Mouse (Mus musculus) Patski (cell line): ENCODE measurements around the gene Cyp2d11. TPM values are rescaled to one million over a fixed set of nuclear protein-coding genes. Genes with fewer than 3 reads are reported as not detected.
"Not testable (repeated sequence)": the region's sequence is repeated elsewhere in the genome, so short reads cannot be mapped to it uniquely, and the experiment has no call there.

Experiments used
- ATAC-seq: fragments of 100-300 bp; one replicate; pipeline ENCODE4 v1.8.0; 2021
- CTCF ChIA-PET: fragments of 350-600 bp; sonication (Branson Sonifier 250); formaldehyde crosslinking; loops from one replicate; lab custom pipeline; 2022; ENCODE audit warnings: inconsistent platforms; lab: Charles Lee
- POLR2A ChIA-PET: fragments of 350-600 bp; sonication (Branson Sonifier 250); formaldehyde crosslinking; loops from one replicate; lab custom pipeline; 2022; ENCODE audit warnings: antibody characterized with exemption, inconsistent platforms; lab: Charles Lee
- DNase-seq: peaks from one replicate; pipeline ENCODE4 v3.0.0-alpha.2; 2011; ENCODE audit warnings: low read depth, low spot score
- H3K27me3 ChIP-seq: fragments of 371-371 bp; one replicate; pipeline ENCODE4 v1.5.1; 2021
- CTCF ChIP-seq: fragments of 100-300 bp; IDR thresholded peaks from one replicate; pipeline ENCODE4 v1.5.1; 2021
- in situ Hi-C: fragments of 300-500 bp; cut with MboI; formaldehyde crosslinking; loops from 3 replicates; pipeline ENCODE4 v1.11.1; 2018; ENCODE audit warnings: low pct_unique_long_range_greater_than_20kb, mixed read lengths
- polyA plus RNA-seq: library from polyadenylated mRNA; unstranded; gene quantifications from one replicate; pipeline ENCODE4 v1.2.3, GENCODE M21; 2021

The Cyp2d11 gene
- polyA plus RNA-seq, 1 experiment from 2014 or later, result not detected

DNA sequence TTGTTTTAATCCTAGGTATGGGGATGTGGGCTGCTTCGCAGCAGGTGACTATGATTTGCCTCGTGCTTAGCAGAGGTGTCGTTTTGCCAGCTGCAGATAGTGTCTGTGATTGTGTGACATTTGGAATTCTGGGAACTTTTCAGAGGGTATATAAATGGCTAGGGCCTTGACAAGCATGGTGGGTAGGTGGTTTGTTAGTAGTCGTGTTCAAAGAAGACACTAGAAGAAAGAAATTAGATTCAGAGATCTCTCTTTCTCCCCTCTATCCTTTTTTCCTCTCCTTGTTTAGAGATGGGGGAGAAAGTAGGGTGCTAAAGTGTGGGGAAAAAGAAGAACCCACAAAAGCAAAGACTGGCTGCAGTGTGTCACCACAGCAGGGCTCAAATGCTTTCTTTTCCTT is 25.7 kb downstream of the Cyp2d11 start:
- DNase-seq (no peak), ATAC-seq (no peak)
- in situ Hi-C loops, result no loop called here
- no peak for TF ChIP-seq CTCF
- ChIA-PET CTCF (no interaction called here), POLR2A (no interaction called here)
- H3K27me3 ChIP-seq, result no peaks in the 10 kb centered on the region

GRCm38 (mm10) chr15:82364561-82364960 is 29.3 kb downstream of the Cyp2d11 start:
- CTCF ChIA-PET, ATAC-seq, in situ Hi-C loops, H3K27me3 ChIP-seq, DNase-seq, POLR2A ChIA-PET: not testable (repeated sequence)

DNA sequence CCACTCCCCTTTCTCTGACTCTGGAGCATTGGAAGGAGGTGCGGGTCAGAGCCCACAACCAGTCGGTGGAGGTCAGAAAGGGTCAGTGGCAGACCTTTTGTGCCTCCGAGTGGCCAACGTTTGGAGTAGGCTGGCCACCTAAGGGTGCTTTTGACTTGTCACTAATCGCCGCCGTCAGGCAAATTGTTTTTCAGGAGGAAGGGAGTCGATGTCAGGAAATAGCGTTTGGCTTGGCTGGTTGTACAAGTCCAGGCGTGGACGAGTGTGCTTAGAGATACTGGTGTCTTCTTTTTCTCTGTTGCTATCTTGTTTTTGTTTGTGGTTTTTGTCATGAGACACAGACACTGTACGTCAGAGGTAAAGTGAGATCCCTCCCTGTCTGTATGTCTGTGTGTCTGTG is 30.0 kb downstream of the Cyp2d11 start:
- POLR2A ChIA-PET, in situ Hi-C loops, H3K27me3 ChIP-seq, DNase-seq, ATAC-seq, CTCF ChIA-PET: not testable (repeated sequence)

GRCm38 (mm10) chr15:82362234-82362633 is 31.6 kb downstream of the Cyp2d11 start:
- ChIA-PET CTCF (no interaction called here), POLR2A (no interaction called here)
- H3K27me3 ChIP-seq, result no peaks in the 10 kb centered on the region
- ATAC-seq (no peak), DNase-seq (no peak)
- TF ChIP-seq CTCF, result no peak
- in situ Hi-C loops, result no loop called here

- DNase-seq (no peak), ATAC-seq (no peak)
- TF ChIP-seq CTCF, result peak; percentile 34
- in situ Hi-C loops, result no loop called here
- POLR2A ChIA-PET, result no interaction called here
- CTCF ChIA-PET, result interaction anchor here (1.5 kb wide), 1 partner anchor 56 kb away, joined by 4 read pairs; no protein-coding TSS in a partner anchor
- no peaks in the 10 kb centered on the region for H3K27me3 ChIP-seq
Measured at GRCm38 (mm10) chr15:82361459-82362018, 32.3 kb downstream of the Cyp2d11 start.

DNA sequence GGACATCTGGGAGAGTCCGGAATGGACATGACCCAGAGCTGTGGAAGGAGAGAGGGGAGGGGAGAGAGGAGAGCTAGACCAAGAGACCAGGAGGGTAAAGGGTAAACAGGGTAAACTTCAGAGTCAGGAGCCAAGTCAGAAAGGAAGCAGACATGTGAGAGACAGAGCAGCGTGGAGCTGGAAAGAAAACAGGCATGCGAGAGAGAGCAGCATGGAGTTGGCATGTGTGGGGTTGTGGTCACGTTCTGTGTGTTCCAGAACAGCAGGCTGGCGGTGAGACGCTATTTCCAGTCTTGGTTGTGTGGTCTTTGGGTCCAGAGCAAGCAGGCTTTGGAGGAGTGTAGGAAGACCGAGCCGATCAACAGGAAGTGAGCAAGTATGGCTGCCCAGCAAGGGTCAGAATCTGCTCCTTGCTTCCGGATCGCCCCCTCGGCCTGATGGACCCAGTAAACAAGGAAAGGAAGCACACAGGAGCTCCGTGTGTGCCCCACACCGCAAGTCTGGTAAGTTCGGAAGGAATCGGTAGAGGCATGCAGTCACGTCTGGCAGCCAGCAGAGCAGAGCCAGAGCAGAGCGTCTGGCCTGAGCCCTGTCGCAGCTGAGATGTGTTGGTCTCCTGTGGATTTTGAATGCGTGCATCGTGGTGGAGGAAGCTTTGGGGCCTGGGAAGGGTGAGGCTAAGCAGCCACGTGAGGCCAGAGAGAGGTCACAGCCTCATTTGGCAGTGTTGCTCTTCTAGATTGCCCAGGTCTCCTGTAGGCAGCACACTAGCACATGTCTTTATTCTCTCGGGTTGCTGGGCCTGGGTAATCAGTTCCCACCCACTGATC is 35.2 kb downstream of the Cyp2d11 start:
- ATAC-seq (no peak), DNase-seq (no peak)
- H3K27me3 ChIP-seq, result no peaks in the 10 kb centered on the region
- no peak for TF ChIP-seq CTCF
- CTCF ChIA-PET, result interaction anchor here (1.1 kb wide), 1 partner anchor 11 kb away, joined by 3 read pairs; no protein-coding TSS in a partner anchor
- POLR2A ChIA-PET, result interaction anchor here (0.6 kb wide), 1 partner anchor 629 kb away, joined by 3 read pairs; the partner anchor contains the start of gene Tcf20
- in situ Hi-C loops, result no loop called here

GRCm38 (mm10) chr15:82354126-82354945 is 39.5 kb downstream of the Cyp2d11 start, which contains the start of gene Ndufa6:
Ndufa6 (minus strand) TSS chr15:82354322.
- peak; percentile 97 for ATAC-seq
- POLR2A ChIA-PET, result interaction anchor here (1.0 kb wide), 1 partner anchor 9 kb away, joined by 3 read pairs; no protein-coding TSS in a partner anchor
- H3K27me3 ChIP-seq, result no peaks in the 10 kb centered on the region
- in situ Hi-C loops, result no loop called here
- no peak for TF ChIP-seq CTCF
- CTCF ChIA-PET, result interaction anchor here (2.4 kb wide), 1 partner anchor 16 kb away, joined by 5 read pairs; the partner anchor contains the start of genes Naga, Pheta2 and Smdt1
- peak; percentile 96 for DNase-seq

DNA sequence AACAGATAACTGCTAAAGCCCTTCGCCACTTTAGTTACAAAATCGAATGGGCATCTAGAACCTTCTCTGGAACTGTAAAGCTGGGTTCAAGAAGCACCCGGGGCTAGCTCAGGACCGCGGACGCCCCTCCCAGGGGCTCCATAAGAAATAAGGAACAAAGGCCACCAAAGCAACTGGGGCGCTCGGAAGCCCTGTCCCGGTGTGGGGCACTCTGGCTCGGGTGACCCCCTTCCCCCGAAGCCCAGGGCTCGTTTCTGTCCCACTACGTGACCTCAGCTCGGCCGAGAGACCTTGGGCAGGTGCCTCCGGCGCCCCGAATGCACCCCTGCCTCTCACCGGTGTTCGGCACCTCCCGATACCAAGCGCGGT is 40.1 kb downstream of the Cyp2d11 start:
- DNase-seq (no peak), ATAC-seq (peak; percentile 3)
- H3K27me3 ChIP-seq, result no peaks in the 10 kb centered on the region
- ChIA-PET POLR2A (interaction anchor here (1.0 kb wide), 1 partner anchor 9 kb away, joined by 3 read pairs; no protein-coding TSS in a partner anchor), CTCF (interaction anchor here (2.4 kb wide), 1 partner anchor 15 kb away, joined by 5 read pairs; the partner anchor contains the start of genes Naga, Pheta2 and Smdt1)
- in situ Hi-C loops, result no loop called here
- TF ChIP-seq CTCF, result no peak

DNA sequence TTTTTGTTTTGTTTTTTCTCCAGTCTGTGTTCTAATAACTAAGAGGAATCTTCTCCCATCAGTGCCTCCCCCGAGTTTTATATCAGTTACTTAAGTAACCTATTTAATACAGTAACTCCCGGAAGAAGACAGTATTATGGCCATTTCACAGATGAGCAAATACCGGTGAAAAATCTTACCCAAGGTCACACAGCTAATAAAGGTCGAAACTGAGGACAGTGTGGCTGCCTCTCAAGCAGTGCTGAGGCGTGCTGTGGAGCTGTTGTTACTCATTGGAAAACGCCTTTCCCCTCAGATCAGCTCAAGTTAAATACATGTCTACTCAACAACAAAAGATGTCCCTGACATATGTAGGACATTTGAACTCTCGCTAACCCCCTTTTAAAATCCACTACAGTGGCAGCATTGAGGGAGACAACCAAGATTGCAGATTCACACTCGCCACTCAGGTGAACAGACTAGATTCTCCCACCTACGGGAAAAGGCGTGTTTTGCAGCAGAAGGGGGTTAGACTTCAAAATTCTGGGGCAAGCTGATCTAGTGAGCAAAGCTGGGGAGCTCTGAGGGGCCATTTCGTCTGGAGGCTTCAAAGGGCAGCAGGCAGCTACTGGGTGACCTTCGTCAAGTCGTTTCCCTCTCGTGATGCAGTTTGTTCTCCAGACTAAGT is 40.6 kb downstream of the Cyp2d11 start:
- no peak for TF ChIP-seq CTCF
- DNase-seq, result no peak
- CTCF ChIA-PET, result interaction anchor here (2.4 kb wide), 1 partner anchor 14 kb away, joined by 5 read pairs; the partner anchor contains the start of genes Naga, Pheta2 and Smdt1

DNA sequence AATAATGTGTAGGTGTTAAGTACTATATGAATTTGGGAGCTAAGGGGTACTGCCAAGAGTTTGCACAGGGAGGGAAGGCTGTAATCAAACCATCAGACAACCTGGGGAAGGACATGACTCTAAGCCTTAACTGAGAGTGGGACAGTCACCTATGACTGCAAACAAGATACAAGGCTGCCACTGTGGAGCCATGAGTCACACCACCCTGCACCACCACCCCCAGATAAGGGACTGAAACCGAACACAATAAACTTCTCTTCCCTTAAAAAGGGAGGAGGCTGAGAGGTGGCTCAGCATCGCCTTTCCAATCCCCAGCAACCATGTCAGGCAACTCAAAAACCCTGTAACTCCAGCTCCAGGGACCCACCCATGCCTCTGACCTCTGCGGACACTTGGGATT is 42.3 kb downstream of the Cyp2d11 start:
- in situ Hi-C loops, result no loop called here
- CTCF ChIA-PET, result no interaction called here
- H3K27me3 ChIP-seq, result no peaks in the 10 kb centered on the region
- POLR2A ChIA-PET, result no interaction called here
- no peak for TF ChIP-seq CTCF
- DNase-seq, result no peak
- no peak for ATAC-seq

More for the DNA sequence above, 40.6 kb downstream of the Cyp2d11 start:
- no peak for ATAC-seq
- POLR2A ChIA-PET, result interaction anchor here (1.0 kb wide), 1 partner anchor 8 kb away, joined by 3 read pairs; no protein-coding TSS in a partner anchor
- H3K27me3 ChIP-seq, result no peaks in the 10 kb centered on the region
- in situ Hi-C loops, result no loop called here
